Mouse (Mus musculus) hematopoietic stem cell, adult 5-6 weeks (primary cell): ENCODE measurements around the gene Gpr157. TPM values are rescaled to one million over a fixed set of nuclear protein-coding genes. Genes with fewer than 3 reads are reported as not detected.
A peak's percentile ranks its signal among the peaks of the same experiment; 100 is the strongest.
"Not testable (repeated sequence)": the region's sequence is repeated elsewhere in the genome, so short reads cannot be mapped to it uniquely, and the experiment has no call there.

Experiments used
- ATAC-seq, 2 experiments: fragments of 125-278 bp in 1 of 2; replicated peaks in 1 of 2; 2 replicates each; pipeline ENCODE4 v1.8.0; 2016 to 2017; ENCODE audit warnings: inconsistent platforms in 2 of 2, mild to moderate bottlenecking in 2 of 2, moderate number of reproducible peaks in 2 of 2, low read depth in 1 of 2, moderate TSS enrichment in 1 of 2; ENCODE audit not compliant: low FRiP score in 2 of 2, poor library complexity in 2 of 2, severe bottlenecking in 2 of 2, insufficient read depth in 1 of 2, low TSS enrichment in 1 of 2
- total RNA-seq: library from RNA; stranded (forward); fragments of 172-1452, 232-1000 nt; gene quantifications from 2 replicates; pipeline ENCODE4 v1.2.3, GENCODE M21; 2017

The Gpr157 gene
- 4.0 and 5.7 TPM in 2 replicates for total RNA-seq

DNA sequence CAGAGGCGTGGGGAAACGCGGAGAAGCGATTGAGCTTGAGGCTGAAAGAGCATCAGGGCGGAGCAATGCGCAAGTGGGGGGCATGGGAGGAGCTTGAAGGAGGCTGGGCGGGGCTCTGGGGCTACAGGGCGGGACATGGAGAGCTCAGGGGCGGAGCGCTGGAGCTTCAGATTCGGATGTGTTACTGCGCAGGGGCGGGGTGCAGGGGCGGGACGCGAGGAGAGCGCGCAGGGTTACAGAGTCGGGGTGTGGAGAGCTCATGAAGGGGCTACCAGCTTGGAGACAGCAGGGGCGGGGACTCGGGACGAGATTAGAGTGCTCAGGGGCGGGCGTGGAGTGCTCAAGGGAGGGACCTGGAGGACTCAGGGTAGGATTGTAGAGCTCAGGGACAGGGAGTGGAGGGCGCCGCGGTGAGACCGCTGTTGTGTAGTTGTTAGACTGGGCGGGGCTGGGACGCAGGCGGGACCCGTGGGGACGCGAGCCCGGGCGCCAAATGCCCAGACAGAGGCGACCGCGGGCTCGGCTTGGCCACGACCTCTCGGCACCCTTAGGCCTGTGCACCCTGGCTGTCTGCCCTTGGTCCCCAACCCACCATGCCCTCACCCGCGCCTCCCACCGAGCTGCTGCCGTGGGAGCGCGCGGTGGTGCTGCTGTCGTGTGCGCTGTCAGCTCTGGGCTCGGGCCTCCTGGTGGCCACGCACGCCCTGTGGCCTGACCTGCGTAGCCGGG lies at the start of gene Gpr157:
TSS of gene Gpr157 (plus strand) at position 205 of the 729 bp plus-strand sequence.
- ATAC-seq, result peak; percentile 92 to 95

DNA sequence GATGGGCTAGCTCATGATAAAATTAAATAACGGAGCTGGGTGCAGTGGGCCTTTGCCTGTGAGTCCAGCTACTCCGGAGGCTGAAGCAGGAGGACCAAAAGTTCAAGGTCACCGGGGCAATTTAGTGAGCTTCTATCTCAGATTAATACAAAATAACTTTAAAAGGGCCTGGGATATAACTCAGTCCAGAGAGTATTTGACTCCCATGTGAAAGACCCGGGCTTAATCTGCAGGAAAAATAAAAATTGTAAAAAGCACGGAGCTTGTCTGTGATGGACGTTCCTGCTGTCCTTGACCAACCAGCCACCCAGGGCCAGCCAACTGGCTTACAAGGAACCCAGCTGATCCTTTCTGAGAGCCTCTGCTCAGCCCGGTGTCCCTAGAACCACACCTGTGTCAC lies 48.6 kb upstream of the Gpr157 start:
- ATAC-seq, result no peak

DNA sequence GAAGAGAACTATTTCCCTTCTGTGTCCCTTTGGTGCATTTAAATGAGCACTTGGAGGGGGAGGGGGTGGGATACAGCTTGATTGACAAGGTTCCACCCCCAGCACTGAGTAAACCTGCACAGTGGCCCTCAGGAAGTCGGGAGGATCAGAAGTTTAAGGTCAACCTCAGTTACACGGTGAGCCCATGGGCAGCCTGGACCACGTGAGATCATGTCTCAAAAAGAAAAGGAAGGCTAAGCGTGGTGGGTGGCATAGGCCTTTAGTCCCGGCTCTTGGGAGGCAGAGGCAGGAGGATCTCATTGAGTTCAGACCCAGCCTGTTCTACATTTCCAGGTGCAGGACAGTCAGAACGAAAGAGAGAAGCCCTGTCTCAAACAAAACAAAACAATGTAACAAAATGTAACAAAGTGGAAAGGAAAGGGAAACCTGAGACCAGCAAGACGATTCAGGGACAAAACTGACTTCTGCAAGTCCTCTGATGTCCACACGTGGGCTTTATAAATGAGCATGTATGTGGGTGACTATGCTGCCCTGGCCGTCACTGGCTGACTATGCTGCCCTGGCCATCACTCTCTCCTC lies 47.1 kb upstream of the Gpr157 start:
- no peak for ATAC-seq

DNA sequence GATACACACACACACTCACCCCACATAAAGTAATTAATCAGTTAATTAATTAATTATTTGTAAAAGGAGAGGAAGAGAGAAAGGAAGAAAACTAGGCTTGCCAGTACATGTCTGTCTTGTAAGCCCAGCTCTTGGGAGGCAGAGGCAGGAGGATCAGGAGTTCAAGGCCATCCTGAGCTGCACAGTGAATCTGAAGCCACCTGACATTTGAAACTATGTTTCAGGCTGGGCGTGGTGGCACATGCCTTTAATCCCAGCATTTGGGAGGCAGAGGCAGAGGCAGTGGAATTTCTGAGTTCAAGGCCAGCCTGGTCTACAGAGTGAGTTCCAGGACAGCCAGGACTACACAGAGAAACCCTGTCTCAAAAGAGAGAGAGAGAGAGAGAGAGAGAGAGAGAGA lies 46.3 kb upstream of the Gpr157 start:
- not testable (repeated sequence) for ATAC-seq

DNA sequence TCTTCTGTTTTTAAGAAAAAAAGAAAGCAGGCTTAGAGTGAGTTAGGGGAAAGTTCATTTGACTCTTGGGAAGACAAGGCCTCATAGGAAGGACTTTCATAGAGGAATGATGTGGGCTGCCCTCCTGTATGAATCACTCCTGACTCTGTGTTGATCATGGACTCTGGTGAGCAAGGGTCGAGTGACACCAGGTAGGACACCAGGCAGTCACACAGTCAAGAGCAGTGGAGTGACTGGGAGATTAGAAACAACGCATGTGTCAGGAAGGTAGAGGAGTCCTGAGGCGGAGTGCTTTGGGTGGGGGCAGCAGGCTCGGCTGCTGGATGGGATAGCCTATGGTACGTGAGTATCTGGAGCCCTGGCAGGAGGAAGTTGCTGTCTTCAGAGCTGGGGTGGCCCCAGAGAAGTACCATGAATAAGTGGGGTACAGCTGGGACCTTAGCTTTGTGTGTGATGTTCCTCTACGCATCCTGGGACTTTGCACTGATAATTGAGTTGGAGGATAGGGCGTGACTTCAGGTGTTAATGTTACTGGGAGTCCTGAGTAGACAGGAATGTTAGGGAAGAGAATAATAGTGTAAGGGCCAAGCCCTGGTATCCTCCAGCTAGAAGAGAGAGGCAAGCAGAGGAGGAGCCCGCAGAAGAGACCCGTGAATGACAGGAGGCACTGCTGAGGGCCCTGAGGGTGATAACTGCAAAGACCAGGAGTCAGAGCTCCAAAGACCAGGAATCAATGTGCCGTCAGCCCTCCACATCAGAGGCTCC lies 45.6 kb upstream of the Gpr157 start:
- no peak for ATAC-seq

DNA sequence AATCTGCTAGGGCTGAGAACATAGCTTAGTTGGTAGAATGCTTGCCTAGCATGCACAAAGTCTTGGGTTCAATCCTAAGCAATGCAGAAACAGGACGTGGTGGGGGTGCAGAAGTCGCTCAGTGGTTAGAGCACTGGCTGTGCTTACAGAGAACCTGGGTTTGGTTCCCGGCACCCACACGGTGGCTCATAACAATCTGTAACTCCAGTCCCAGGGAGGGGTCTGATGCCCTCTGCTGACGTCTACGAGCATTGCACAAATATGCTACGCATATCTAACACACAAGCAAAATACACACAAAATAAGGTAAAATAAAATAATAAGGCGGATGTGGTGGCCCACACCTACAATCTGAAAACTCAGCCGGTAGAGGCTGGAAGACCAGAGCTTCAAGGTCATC lies 43.6 kb upstream of the Gpr157 start:
- ATAC-seq, result no peak

GRCm38 (mm10) chr4:150048038-150048437 lies 39.1 kb upstream of the Gpr157 start:
- peak; percentile 34 to 64; a peak in 3 of 4 replicates for ATAC-seq

DNA sequence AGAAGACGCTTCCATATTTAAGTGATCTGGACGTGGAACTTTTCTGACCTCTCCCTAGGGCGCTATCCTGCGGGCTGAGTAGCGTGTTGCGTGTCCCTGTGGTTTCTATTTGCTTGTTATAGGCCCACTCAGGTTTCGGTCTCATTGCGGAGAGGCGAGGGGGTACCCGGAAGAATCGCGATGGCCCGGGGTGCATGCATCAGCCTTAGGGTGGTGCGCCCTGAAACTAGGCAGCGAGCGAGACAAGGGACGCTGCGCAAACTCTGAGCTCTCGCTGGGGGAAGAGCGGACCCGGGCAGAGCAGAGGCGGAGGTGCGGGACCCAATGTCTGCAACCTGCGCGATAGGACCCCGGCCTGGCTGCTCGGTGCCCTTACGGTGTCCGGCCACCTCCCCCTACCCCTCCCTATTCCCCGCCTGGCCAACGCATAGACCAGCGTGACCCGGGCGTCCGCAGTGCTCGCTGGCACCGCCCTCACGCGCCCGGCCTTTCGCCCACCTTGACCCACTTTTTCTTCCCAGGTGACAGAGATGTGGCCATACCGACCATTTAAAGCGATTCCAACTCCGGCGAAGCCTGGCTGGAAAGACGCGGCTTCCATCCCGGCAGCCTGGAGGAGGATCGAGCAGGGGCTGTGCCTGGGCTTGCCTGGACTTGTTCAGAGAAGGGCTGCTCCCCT lies 38.5 kb upstream of the Gpr157 start:
- peak; percentile 8 to 37; a peak in 2 of 4 replicates for ATAC-seq

GRCm38 (mm10) chr4:150049157-150049513 lies 38.0 kb upstream of the Gpr157 start:
- no peak for ATAC-seq

- no peak for ATAC-seq
These were observed 37.5 kb upstream of the Gpr157 start for GRCm38 (mm10) chr4:150049564-150050226.

DNA sequence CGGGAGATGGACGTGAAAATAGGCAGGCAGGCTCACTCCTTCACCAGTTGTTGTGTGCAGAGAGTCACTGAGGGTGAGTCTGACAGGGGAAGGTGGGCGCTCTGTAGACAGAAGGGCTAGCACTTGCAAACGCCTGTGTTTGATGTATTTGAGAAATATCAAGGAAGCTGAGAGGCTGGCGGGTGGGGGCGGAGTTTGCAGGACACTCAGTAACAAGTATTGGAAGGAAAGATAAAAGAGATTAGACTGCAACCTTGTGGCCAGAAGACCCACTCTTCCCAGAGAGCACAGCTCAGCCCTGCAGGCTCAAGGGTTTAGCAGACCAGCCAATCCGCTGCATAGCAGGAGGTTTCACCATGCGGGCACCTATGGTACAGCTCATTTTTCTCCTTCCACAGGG lies 35.7 kb upstream of the Gpr157 start:
- ATAC-seq, result no peak

DNA sequence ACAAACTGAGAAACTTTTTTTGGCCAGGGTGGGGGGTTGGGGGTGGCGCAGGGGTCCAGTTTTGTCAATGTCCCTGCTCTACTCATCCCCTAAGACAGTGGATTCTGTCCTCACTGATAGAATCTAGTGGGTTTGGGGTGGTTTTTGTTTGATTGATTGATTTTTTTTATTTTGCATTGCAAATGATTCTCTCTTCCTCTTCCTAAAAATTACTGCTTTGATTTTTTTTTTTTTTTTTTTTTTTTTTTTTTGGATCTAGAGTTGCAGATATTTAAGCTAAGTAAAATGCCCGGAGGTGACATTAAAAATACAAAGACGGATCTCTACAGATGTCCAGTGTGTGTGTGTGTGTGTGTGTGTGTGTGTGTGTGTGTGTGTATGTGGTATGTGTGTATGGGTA lies 34.8 kb upstream of the Gpr157 start:
- no peak for ATAC-seq

GRCm38 (mm10) chr4:150056171-150056570 lies 31.0 kb upstream of the Gpr157 start:
- ATAC-seq, result no peak

GRCm38 (mm10) chr4:150057722-150058121 lies 29.4 kb upstream of the Gpr157 start:
- ATAC-seq, result no peak

GRCm38 (mm10) chr4:150059841-150060468 lies 27.2 kb upstream of the Gpr157 start:
- ATAC-seq, result peak; percentile 70 to 87

- peak in 1 of 2 experiments; percentile 15; a peak in 2 of 4 replicates for ATAC-seq
These were observed 26.5 kb upstream of the Gpr157 start for GRCm38 (mm10) chr4:150060469-150061170.
